Mouse (Mus musculus): ENCODE measurements around the gene Birc5.
A peak's percentile ranks its signal among the peaks of the same experiment; 100 is the strongest.

Birc5 gene

DNA sequence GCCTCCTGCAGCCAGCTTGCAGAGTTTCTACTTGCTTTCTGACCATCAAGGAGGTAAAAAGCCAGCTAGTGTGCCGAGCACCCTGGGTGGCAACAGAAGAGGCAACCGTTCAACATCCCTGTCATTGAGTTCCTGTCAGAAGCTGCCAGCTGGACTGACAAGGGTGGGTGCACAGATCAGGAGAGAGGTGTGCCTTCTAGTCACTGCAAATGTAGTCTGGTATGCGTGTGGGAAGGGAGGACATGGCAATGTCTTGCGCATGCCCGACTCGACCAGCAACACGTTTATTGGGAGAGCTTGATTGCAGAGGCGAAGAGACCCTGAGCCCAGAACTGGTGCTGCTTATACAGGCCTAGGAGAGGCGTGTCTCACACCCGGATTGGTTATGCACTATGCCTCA is 8.4 kb downstream of the Birc5 start:
- DNase-seq = no peak

DNA sequence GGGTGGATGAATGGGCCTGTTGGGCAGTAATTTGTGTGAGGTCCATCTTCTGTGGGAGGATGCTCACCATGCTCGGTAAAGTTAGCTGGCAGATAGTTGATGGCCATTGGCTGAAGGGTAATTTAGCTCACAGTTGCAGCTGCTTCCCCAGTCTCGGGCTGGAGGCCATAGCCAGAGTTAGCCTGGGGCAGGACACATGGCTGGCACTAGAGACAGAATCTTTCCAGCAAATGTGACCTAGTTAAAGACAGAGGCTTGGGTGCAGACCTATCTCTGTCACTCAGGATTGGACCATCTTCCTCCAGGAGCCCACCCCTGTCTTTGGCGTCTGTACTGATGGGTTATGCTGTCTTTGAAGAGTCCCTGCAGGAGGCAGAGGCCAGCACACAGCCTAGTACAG is 9.3 kb downstream of the Birc5 start:
- no peak for DNase-seq

DNA sequence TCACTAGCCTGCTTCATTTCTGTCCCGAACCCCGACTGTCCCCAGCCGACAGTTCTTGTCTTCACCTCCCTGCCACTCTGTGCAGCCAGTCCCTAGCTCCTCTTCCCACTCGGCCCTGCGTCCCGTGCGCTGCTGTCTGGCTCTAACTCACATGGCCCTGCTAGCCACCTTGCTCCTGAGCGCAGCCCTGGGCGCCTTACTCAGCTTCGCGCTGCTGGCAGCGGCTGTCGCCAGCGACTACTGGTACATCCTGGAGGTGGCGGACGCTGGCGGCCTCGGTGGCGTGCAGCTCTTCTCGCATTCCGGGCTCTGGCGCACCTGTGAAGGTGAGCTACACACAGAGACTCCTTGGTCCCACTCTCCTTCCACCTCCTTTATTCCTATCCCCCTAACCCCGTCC is 11.6 kb downstream of the Birc5 start, which contains the start of gene Tmem235:
Gene Tmem235, plus strand, starts transcription at position 152 of the 400 bp plus-strand sequence.
- no peak for DNase-seq

DNA sequence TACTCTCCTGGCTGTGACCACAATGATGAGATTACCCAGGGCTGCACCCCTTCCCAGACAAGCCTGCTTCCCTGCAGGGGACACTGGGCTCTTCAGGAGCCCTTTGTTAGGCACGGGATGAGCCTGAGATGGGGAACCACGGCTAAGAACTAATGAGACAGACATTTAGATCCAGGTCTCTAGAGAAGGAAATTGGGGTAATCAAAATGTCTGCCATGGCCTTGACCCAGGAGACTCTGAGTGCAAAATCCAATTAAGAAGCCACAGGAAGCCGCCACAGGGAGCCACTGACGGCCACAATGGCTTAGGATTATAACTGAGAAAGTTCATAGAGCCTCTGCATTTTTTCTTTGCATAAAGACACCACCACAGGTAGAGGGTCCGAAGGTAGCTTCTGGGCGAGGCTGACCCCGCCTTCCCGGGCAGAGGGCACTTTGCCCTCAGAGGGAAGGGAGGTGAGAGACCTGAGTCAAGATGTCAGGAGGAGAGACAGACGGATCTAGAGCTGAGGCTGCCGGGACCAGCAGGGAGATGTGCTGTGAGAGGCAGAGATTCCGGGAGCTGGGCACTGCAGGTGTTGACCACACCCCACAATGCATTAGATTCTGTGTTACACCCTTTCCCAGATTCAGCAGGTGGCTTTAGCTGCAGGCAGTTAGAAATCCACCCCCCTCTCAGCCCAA is 14.3 kb downstream of the Birc5 start:
- DNase-seq = no peak

DNA sequence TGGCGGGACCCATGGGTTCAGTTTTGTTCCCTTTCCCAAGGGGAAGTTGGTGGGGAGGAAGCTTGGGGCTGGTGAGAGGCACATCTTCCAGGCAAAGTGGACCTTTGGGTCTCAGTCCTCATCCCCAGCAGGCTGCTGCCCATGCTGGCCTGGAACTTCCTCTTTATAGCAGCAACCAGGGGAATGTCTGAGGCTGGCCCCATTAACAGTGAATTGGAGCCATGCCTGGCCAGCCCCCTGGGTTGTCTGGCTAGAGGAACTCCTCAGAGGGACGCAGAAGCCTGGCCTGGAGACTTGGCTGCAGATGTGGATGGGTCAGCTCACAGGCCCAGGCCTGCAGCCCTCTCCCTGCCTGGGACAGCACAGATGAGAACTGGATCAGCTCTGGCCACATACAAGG is 15.8 kb downstream of the Birc5 start:
- no peak for DNase-seq

DNA sequence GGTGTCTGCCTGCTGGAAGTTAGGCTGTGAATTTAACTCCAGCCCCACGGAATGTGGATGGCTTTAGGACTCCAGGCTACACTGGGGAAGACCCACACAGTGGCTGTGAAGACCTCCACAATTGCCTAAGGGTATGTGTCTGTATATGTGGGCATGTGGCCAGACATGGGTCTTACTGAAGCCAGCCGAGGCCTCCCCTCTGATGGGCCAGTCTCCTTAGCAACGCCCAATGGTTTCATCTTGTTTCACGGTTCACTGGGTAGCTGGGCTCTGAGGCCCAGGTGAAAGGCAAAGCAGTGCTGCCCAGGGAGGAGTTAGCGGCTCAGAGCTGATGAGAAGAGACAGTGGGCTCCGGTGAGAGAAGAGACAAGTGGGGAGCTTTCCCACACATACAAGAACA is 16.9 kb downstream of the Birc5 start:
- DNase-seq = no peak

DNA sequence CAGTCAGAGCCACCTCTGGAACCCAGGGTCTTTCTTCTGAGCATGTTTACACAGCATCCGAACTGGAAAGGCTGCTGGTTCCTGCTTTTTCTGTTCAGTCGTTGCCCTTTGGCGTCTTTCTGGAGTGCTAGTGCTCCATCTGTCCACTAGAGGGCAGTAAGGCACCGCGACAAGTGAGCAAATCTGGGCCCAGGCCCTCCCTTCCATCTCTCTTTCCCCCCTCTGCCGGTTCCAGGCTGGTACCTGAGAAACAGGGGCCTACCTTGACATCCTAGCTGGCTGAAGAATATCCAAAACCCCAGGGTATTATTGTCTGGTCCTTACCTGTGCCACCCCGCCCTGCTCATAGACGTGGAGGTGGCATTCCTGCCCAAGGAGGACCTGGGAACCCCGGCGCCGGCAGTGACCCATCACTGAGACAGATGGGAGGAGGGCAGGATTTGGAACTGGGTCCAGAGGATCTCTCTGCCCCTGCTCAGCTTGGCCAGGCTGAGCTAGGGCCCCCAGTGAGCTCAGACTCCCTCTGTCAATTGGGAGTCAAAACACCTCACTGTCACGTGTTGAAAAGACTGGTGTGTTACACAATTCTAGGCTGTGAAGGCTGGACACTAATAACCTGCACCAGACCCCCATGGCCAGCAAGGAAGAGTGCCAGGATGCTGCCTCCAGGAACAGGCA is 21.8 kb downstream of the Birc5 start:
- peak; percentile 78 for DNase-seq

DNA sequence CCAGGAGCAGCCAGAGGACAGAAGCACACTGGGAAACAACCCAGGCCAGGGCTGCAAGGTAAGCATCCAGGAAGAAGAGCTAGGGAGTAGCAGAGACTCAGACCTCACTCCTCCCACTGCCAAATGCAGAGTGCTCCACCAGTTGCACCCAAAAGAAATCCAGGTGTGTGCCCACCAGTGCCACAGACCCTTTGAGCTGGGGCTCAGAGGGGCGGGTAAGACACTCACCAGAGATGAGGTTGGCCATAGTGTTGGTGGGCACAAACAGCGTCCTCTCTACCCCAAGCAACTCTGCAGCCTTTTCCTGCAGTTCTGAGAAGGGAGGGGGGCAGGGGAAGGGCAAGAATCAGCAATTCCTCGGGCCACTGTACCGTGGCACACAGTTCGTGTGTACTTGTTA is 22.3 kb downstream of the Birc5 start:
- DNase-seq = no peak

DNA sequence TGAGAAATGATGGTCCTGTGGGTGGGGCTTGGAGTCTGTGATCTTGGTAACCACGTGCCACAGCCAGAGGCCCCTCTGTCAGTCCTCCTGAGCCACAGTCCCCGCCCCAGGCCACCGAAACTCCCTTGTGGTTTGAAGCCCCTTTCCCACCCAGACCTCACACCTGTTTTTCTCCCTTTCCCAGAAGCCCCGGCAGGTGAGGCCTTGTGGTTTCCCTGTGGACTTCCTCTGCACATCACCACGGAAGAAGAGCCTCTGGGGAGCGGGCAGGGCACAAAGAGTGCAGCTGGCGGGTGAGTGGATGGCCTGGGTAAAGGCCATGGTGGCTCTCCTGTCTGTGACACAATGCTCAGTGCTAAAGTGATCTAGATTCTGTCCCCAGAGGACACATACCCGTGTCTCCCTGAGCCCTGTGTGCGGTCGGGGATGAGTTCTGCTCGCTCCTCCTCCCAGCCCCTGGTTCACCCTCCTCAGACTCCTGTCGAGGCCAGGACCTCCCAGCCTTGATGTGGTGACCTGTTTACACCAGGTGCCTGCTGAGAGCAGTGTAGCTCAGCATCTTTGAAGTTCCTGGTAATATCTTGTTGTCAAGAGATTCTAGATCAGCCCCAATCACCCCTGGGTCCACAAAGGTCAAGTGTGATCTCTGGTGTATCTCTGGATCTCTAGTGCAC is 23.0 kb downstream of the Birc5 start:
- DNase-seq = no peak

DNA sequence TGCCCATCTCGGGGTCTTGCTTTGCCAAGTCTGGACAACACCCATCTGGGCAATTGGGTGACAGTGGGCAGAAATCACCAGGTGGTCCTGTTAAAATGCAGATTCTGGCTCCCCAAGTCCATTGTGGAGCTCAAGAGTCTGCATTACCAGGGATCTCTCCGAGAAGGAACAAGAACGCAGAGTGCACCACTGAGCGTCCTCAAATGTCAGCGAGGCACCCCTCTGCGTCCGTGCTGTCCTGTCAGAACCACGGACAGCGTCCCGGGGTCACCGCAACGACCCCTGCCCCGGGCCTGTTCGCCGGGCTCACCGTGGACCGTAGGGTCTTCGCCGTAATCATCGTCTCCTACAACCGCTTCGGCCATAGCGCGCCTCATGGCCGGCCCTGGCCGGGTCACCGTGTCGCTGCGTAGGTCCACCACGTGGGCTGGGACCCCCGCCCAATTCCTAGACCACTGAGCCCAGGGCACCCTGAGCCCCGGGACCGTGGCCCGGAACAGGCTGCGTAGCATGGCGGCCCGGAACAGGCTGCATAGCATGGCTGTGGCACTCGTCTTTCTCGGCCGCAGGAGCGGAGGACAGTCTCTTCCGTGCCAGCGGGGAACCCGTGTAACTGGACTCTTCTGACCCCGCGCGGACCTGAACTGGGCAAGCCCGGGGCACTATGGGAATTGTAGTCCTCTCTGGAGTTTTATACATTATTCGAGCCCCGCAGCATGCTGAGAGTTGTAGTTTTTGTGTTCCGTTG is 24.0 kb downstream of the Birc5 start, which contains the start of gene Tha1:
Gene Tha1, minus strand, starts transcription at position 621 of the 748 bp plus-strand sequence.
- DNase-seq = peak; percentile 82

DNA sequence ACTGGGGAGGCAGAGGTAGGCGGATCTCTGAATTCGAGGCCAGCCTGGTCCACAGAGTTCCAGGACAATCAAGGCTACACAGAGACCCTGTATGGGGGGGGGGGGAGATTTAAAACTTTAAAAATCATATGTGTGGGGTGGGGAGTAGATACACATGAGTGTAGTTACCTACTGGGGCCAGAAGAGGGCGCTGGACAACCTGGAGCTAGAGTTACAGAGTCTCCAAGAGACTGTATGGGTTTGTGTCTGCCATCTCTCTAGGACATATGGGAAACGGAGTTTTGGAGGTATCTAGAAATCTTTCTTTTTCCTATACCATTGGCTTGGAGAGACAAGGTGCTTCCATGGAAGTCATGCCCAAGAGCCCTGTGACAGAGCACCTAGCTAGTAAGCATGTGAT is 25.4 kb downstream of the Birc5 start:
- DNase-seq = no peak

DNA sequence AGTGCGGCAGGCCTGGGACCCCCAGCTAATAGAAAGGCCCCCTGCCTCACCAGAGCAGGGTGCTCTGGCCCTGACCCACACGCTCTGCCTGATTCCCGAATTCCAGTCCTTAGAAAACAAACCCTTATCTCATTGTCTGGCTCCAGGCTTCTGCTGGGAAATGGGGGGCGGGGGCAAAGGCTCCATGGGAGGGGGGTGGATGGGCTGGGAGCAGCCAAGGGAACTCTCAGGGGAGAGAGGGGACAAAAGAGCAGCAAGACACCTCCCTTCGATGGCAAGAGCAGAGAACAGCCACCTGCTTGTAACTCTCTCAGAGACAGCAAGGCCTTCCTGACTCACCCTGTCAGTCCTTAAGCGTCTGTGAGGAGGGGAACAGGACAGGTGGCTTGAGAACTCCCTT is 26.6 kb downstream of the Birc5 start:
- no peak for DNase-seq

DNA sequence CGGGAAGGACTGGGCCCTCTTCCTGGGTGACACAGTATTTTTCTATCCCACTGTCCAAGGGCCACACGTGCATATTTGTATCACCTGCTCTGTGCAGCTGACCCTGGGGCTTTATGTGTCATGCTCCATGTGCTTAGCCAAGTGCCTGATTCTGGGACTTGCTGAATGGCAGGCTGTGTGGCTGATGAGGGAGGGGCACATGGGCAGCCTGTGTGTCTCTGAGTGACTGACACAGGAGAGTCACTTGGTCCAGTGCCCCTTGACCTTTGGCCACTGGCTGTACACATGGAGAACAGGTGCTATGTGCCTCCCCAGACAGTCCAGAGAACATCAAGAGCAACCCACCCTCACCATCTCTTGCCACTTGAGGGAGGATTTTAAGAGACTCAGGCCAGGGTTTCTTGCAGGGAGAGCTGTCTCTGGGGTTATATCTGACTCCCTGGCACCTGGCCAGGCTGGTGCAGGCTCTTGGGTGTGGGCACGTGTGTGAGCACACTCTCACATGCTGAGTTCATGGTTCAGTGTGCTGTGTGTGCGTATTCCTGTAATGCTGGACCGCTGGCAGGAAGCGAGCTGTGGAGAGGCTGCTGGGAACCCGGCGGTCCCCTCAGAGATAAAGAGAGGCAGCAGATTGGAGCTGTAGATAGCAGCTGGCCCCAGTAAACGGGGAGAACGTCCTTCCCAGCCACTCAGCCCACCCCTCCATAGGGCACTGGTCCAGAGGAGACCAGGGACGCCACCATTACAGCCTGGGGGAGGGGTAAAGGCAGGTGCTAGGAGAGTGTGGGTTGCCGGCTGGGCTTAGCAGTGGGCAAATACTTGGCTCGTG is 29.1 kb downstream of the Birc5 start:
- peak; percentile 47 for DNase-seq

DNA sequence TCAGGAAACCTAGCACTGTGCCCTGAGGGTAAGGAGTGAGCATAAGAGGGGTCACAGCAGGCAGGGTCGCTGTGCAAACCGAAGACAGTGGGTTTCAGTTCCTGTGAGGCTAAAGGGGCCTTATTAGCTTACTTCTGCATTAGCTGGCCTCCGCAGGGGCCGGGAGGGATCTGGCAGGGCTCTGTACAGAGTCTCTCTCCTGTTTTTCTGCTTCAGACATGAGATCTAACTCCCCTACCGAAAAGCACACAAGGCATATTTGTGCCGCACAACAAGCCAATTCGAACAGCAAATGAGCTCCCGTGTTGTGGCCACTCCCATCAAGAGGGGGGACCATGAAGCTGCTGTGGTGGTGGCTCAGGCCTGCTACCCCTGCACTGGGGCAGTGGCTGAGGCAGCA is 29.8 kb downstream of the Birc5 start:
- no peak for DNase-seq

DNA sequence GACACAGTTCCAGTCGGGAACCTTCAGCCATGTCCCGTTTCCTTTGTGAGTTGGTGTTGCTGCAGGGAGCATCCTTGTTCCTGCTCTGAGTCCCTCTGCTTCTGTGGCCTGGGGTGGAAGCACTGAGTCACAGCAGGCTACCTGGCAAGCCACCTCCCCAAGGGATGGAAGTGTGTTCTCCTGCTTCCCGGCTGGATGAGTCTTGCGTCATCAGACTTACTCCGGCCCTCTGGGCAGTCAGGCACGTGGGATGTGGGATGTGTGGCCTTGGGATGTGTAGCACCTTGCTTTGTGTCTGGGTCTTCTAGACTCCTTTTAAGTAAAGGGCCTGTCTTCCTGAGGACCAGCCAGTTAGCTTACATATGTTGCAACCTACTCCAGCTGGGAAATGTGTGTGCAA is 30.6 kb downstream of the Birc5 start:
- no peak for DNase-seq

DNA sequence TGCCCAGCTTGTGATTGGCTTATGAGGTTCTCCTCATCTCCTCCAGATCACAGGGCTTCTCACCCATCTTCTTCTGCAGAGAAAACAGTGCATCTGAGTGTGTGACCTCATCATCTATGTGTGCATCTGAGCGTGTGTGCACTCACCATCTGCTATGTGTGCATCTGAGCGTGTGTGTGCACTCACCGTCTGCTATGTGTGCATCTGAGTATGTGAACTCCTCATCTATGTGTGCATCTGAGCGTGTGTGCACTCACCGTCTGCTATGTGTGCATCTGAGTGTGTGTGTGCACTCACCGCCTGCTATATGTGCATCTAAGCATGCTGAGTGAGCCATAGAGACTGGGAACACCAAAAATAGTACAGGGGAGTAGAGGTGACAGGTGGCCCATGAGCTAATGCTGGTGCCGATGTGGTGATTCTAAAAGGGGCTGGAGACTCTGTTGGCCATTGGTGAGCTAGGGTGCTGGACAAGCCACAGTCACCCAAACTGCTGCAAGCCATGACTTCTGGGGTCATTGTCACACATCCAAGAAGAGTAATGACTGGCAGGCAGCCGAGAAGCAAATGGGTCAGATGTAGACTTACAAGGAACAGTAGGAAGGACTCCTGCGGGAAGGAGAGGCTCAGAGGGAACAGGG is 31.4 kb downstream of the Birc5 start:
- DNase-seq = no peak

DNA sequence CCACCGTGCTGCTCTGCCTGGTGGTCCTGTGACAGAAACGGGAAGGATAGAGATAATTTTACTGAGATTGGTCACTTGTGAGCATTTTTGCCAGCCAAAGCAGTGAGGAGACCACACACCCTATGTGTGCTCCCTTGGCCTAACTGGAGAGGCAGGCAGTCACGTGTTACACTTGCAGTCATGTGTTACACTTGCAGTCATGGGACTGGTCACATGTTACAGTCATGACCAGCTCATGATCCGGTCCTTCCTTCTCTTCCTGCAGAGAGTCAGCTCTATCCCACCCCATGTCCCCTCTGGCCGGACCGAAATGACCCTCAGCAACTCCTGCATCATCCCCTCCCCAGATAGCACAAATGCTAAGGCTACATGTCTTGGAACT is 31.9 kb downstream of the Birc5 start:
- no peak for DNase-seq

DNA sequence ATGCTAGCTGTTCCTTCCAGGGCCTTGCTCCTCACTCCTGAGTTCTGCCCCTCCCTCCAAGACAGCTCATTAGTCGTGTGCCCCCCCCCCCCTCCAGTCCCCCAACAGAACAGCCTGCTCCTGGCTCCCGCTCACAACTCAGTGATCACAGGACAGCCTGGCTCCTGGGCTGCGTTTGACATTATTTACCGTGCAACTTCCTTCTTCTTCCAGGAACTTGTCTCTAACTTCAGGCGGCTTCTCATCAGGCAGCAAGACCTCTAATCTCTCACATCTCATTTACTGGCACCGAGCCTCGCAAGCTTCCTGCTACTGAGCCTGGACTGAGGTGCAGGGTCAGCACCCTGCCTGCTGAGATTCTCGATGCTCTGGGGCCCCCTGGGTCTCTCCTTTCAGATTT is 32.7 kb downstream of the Birc5 start:
- peak; percentile 82 for DNase-seq

DNA sequence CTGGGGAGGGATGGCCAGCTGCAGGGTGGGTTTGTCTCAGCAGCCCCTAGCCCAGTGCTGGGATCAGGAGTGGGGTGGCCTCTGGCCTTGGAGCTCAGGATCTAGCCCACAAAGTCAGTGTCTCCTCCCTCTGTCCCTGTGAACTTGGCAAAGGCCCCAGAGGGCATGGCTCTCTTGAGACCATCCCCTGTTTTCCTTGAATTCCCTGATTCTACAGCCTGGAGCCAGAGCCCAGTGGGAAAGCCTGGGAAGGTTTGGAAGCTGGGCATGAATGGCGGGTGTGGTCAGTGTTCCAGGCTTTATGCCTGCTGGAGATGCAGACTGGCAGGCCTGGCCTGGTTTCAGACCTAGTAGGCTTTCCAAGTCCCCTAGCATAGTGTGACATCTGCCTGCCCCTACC is 33.2 kb downstream of the Birc5 start:
- peak; percentile 59 for DNase-seq

DNA sequence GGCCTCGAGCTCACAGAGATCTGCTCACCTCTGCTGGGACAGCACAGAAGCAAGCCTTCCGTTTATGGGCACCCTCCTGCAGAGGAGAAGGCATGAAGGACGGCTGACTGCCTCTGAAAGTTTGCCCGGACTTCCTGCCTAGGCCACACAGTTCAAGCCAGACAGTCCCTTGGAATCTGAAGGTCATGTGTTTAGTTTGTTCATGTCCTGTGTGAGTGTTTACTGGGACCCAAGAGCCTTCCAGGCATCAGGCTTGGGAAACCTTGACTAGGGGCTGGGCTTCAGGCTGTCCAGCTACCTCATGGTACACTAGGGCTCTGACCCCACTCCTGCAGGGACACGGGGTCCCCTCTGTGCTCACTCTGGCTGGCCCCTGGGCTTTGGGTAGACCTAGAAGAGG is 36.9 kb downstream of the Birc5 start:
- no peak for DNase-seq

DNA sequence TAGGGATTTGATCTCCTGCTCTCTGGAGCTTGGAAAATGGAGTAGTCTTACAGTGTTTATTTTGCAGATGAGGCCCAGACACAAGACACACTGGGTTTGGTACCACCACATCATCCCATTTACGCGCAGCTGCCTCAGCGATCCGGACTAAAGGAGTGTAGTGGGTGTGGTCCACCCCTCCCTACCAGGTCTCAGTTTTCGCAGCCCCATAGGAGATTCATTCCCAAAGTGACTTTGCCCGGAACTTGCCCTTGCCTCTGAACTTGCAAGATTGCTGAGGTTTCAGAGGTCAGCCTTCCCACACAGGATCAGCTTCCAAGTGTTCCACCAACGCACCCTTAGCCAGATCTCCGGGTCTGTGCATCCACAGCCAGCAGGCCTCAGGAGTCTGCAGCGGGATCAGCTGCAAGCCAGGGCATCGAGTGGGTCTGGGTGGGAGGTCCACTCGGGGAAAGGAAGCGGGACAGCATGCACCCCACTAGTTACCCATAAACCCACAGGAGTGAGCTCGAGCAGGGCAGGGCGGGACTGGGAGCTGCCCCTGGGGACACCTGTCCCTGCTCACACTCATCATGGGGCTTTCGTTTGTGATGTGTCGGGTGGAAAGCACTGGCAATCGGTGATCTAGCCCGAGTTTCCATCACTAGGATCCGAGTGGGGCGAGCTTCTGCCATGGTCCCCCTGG is 39.3 kb downstream of the Birc5 start:
- no peak for DNase-seq

Measured in lung, postnatal 14 days (tissue).